Mouse (Mus musculus): ENCODE results near the gene Senp1. TPM values are rescaled to one million over a fixed set of nuclear protein-coding genes. Genes with fewer than 3 reads are reported as not detected.

Gene Senp1
- polyA plus RNA-seq (2012; rRNA removed): 8.7 and 13.1 TPM in 2 replicates

- TF ChIP-seq CTCF (IDR thresholded peaks at IDR 0.05; ENCODE audit: insufficient read depth, low read length): no peak
- TF ChIP-seq POLR2A (IDR thresholded peaks at IDR 0.05; ENCODE audit: borderline replicate concordance, extremely low read depth, low read depth, low read length): peak; percentile 84; the same call in 1 of the 2 replicates
- DNase-seq: peak; percentile 90
- H3K4me1 ChIP-seq (ENCODE audit: control insufficient read depth, insufficient read depth, low read length): peaks cover 8% of the 10 kb centered on the region
- peak within 1 kb of the TSS; percentile 69 for H3K4me3 ChIP-seq (replicated peaks; ENCODE audit: extremely low read depth, low read depth, low read length)
- whole genome bisulfite sequencing: 1% methylated on average over 57 of the region's 58 CpGs
Observed at GRCm38 (mm10) chr15:98093121-98094011, at the start of gene Senp1. Senp1 (minus strand) TSS chr15:98093744.

GRCm38 (mm10) chr15:98142515-98142914 is 49.0 kb upstream of the Senp1 start:
- TF ChIP-seq POLR2A (IDR thresholded peaks at IDR 0.05; ENCODE audit: borderline replicate concordance, extremely low read depth, low read depth, low read length) (no peak), CTCF (IDR thresholded peaks at IDR 0.05; ENCODE audit: insufficient read depth, low read length) (no peak)
- 87% methylated on average over 10 of the region's 10 CpGs for WGBS
- Histone ChIP-seq H3K4me3 (replicated peaks; ENCODE audit: extremely low read depth, low read depth, low read length) (no peak overlapping the region), H3K4me1 (ENCODE audit: control insufficient read depth, insufficient read depth, low read length) (peaks cover 8% of the 10 kb centered on the region)
- DNase-seq: no peak

GRCm38 (mm10) chr15:98140809-98141208 is 47.3 kb upstream of the Senp1 start:
- Histone ChIP-seq H3K4me3 (replicated peaks; ENCODE audit: extremely low read depth, low read depth, low read length) (no peak overlapping the region), H3K4me1 (ENCODE audit: control insufficient read depth, insufficient read depth, low read length) (peaks cover 7% of the 10 kb centered on the region)
- TF ChIP-seq POLR2A (IDR thresholded peaks at IDR 0.05; ENCODE audit: borderline replicate concordance, extremely low read depth, low read depth, low read length) (no peak), CTCF (IDR thresholded peaks at IDR 0.05; ENCODE audit: insufficient read depth, low read length) (no peak)
- 86% methylated on average over 5 of the region's 5 CpGs for WGBS
- no peak for DNase-seq

GRCm38 (mm10) chr15:98139763-98140162 is 46.2 kb upstream of the Senp1 start:
- WGBS: 73% methylated on average over 7 of the region's 7 CpGs
- DNase-seq: no peak
- Histone ChIP-seq H3K4me3 (replicated peaks; ENCODE audit: extremely low read depth, low read depth, low read length) (no peak overlapping the region), H3K4me1 (ENCODE audit: control insufficient read depth, insufficient read depth, low read length) (peaks cover 3% of the 10 kb centered on the region)
- TF ChIP-seq POLR2A (IDR thresholded peaks at IDR 0.05; ENCODE audit: borderline replicate concordance, extremely low read depth, low read depth, low read length) (no peak), CTCF (IDR thresholded peaks at IDR 0.05; ENCODE audit: insufficient read depth, low read length) (no peak)

- WGBS: 89% methylated on average over 9 of the region's 9 CpGs
- Histone ChIP-seq H3K4me3 (replicated peaks; ENCODE audit: extremely low read depth, low read depth, low read length) (no peak overlapping the region), H3K4me1 (ENCODE audit: control insufficient read depth, insufficient read depth, low read length) (no peaks in the 10 kb centered on the region)
- TF ChIP-seq CTCF (IDR thresholded peaks at IDR 0.05; ENCODE audit: insufficient read depth, low read length) (no peak), POLR2A (IDR thresholded peaks at IDR 0.05; ENCODE audit: borderline replicate concordance, extremely low read depth, low read depth, low read length) (no peak)
- no peak for DNase-seq
Observed at GRCm38 (mm10) chr15:98136871-98137270, 43.3 kb upstream of the Senp1 start.

GRCm38 (mm10) chr15:98135671-98136070 is 42.1 kb upstream of the Senp1 start:
- TF ChIP-seq POLR2A (IDR thresholded peaks at IDR 0.05; ENCODE audit: borderline replicate concordance, extremely low read depth, low read depth, low read length) (no peak), CTCF (IDR thresholded peaks at IDR 0.05; ENCODE audit: insufficient read depth, low read length) (no peak)
- 95% methylated on average over 13 of the region's 13 CpGs for WGBS

GRCm38 (mm10) chr15:98134666-98135065 is 41.1 kb upstream of the Senp1 start:
- DNase-seq: no peak
- 72% methylated on average over 3 of the region's 3 CpGs for whole genome bisulfite sequencing

More at GRCm38 (mm10) chr15:98135671-98136070, 42.1 kb upstream of the Senp1 start:
- no peak for DNase-seq
- H3K4me1 ChIP-seq (ENCODE audit: control insufficient read depth, insufficient read depth, low read length): no peaks in the 10 kb centered on the region
- no peak overlapping the region for H3K4me3 ChIP-seq (replicated peaks; ENCODE audit: extremely low read depth, low read depth, low read length)

GRCm38 (mm10) chr15:98134034-98134433 is 40.5 kb upstream of the Senp1 start:
- 81% methylated on average over 4 of the region's 4 CpGs for WGBS
- TF ChIP-seq POLR2A (IDR thresholded peaks at IDR 0.05; ENCODE audit: borderline replicate concordance, extremely low read depth, low read depth, low read length) (no peak), CTCF (IDR thresholded peaks at IDR 0.05; ENCODE audit: insufficient read depth, low read length) (no peak)
- H3K4me1 ChIP-seq (ENCODE audit: control insufficient read depth, insufficient read depth, low read length): no peaks in the 10 kb centered on the region
- no peak for DNase-seq
- H3K4me3 ChIP-seq (replicated peaks; ENCODE audit: extremely low read depth, low read depth, low read length): no peak overlapping the region

More at GRCm38 (mm10) chr15:98134666-98135065, 41.1 kb upstream of the Senp1 start:
- Histone ChIP-seq H3K4me1 (ENCODE audit: control insufficient read depth, insufficient read depth, low read length) (no peaks in the 10 kb centered on the region), H3K4me3 (replicated peaks; ENCODE audit: extremely low read depth, low read depth, low read length) (no peak overlapping the region)
- TF ChIP-seq POLR2A (IDR thresholded peaks at IDR 0.05; ENCODE audit: borderline replicate concordance, extremely low read depth, low read depth, low read length) (no peak), CTCF (IDR thresholded peaks at IDR 0.05; ENCODE audit: insufficient read depth, low read length) (no peak)

- Histone ChIP-seq H3K4me1 (ENCODE audit: control insufficient read depth, insufficient read depth, low read length) (no peaks in the 10 kb centered on the region), H3K4me3 (replicated peaks; ENCODE audit: extremely low read depth, low read depth, low read length) (no peak overlapping the region)
- 81% methylated on average over 3 of the region's 3 CpGs for WGBS
- TF ChIP-seq POLR2A (IDR thresholded peaks at IDR 0.05; ENCODE audit: borderline replicate concordance, extremely low read depth, low read depth, low read length): no peak
- no peak for TF ChIP-seq CTCF (IDR thresholded peaks at IDR 0.05; ENCODE audit: insufficient read depth, low read length)
- no peak for DNase-seq
Observed at GRCm38 (mm10) chr15:98133471-98133870, 39.9 kb upstream of the Senp1 start.

All from lung, adult 2 months (tissue).